Comparison of ENCODE assay signal across 7 mouse cellular contexts in genomic region chr5:135169479-135169878, GRCm38 (mm10). TPM values are rescaled to one million over a fixed set of nuclear protein-coding genes. Genes with fewer than 3 reads are reported as not detected.
DNase-seq lines count a peak whose midpoint lies in the region; ATAC-seq lines count a peak whose summit lies in the region.

No protein-coding gene starts in this region.

- H3K4me1 ChIP-seq in megakaryocyte, embryonic 14.5 days, result peaks cover 53% of the 10 kb centered on the region
- H3K4me1 ChIP-seq in forebrain, embryonic 12.5 days, result peaks cover 12% of the 10 kb centered on the region
- peaks cover 15% of the 10 kb centered on the region for H3K4me1 ChIP-seq in limb, embryonic 13.5 days
- 0 out of 2 replicates have a peak, but pooled peaks cover 2% of the 10 kb centered on the region for H3K4me1 ChIP-seq in stomach, embryonic 16.5 days (ENCODE audit: control insufficient read depth, insufficient read depth, low read length)

- peak overlapping the region; percentile 89 for H3K4me2 ChIP-seq in forebrain, embryonic 12.5 days
- peak overlapping the region; percentile 88 for H3K4me2 ChIP-seq in limb, embryonic 13.5 days (replicated peaks)
- H3K4me2 ChIP-seq in stomach, embryonic 16.5 days (ENCODE audit: low read depth, low read length), result peak overlapping the region; percentile 87

- no peak overlapping the region; the same call in 1 of the 2 replicates for H3K27ac ChIP-seq in forebrain, embryonic 12.5 days
- peak overlapping the region; percentile 74; the same call in 1 of the 2 replicates for H3K27ac ChIP-seq in limb, embryonic 13.5 days
- peak overlapping the region; percentile 83; the same call in 1 of the 2 replicates for H3K27ac ChIP-seq in stomach, embryonic 16.5 days (ENCODE audit: low read length)

- WGBS in forebrain, embryonic 12.5 days, result 92% methylated on average over 5 of the region's 5 CpGs
- 93% methylated on average over 5 of the region's 5 CpGs for WGBS in limb, embryonic 13.5 days
- whole genome bisulfite sequencing in stomach, embryonic 16.5 days, result 90% methylated on average over 5 of the region's 5 CpGs

- H3K36me3 ChIP-seq in megakaryocyte, embryonic 14.5 days (replicated peaks; ENCODE audit: low read length), result peaks cover 47% of the 10 kb centered on the region
- peaks cover 35% of the 10 kb centered on the region for H3K36me3 ChIP-seq in forebrain, embryonic 12.5 days (replicated peaks)
- peaks cover 30% of the 10 kb centered on the region for H3K36me3 ChIP-seq in limb, embryonic 13.5 days
- H3K36me3 ChIP-seq in stomach, embryonic 16.5 days (ENCODE audit: control insufficient read depth, insufficient read depth, low read length), result 0 out of 2 replicates have a peak, but pooled peaks cover 5% of the 10 kb centered on the region

- no peak for DNase-seq in left cerebral cortex, adult 9 months (ENCODE audit: low spot score in 2 of 2)
- no peak for DNase-seq in retina, postnatal 1 day

- no peak for ATAC-seq in megakaryocyte, adult 5-6 weeks (ENCODE audit: poor library complexity, severe bottlenecking)
- no peak for ATAC-seq in forebrain, embryonic 12.5 days (ENCODE audit: low FRiP score)
- no peak for ATAC-seq in limb, embryonic 13.5 days (ENCODE audit: low FRiP score, low read depth)
- ATAC-seq in stomach, embryonic 16.5 days (ENCODE audit: insufficient read depth, low FRiP score), result no peak

- no peaks in the 10 kb centered on the region for H3K27me3 ChIP-seq in megakaryocyte, embryonic 14.5 days (replicated peaks)
- H3K27me3 ChIP-seq in forebrain, embryonic 12.5 days, result no peaks in the 10 kb centered on the region
- H3K27me3 ChIP-seq in limb, embryonic 13.5 days, result no peaks in the 10 kb centered on the region
- H3K27me3 ChIP-seq in stomach, embryonic 16.5 days (ENCODE audit: control insufficient read depth, insufficient read depth, low read length), result no peaks in the 10 kb centered on the region

- peak overlapping the region; percentile 96 for H3K4me3 ChIP-seq in megakaryocyte, embryonic 14.5 days (replicated peaks)
- peak overlapping the region; percentile 74 for H3K4me3 ChIP-seq in forebrain, embryonic 12.5 days (replicated peaks)
- peak overlapping the region; percentile 64 for H3K4me3 ChIP-seq in limb, embryonic 13.5 days
- peak overlapping the region; percentile 65 for H3K4me3 ChIP-seq in stomach, embryonic 16.5 days (replicated peaks; ENCODE audit: low read length)

- H3K9me3 ChIP-seq in megakaryocyte, embryonic 14.5 days, result no peaks in the 10 kb centered on the region
- H3K9me3 ChIP-seq in forebrain, embryonic 12.5 days, result no peaks in the 10 kb centered on the region
- no peaks in the 10 kb centered on the region for H3K9me3 ChIP-seq in limb, embryonic 13.5 days
- no peaks in the 10 kb centered on the region for H3K9me3 ChIP-seq in stomach, embryonic 16.5 days (replicated peaks; ENCODE audit: control insufficient read depth, low read length)

- H3K9ac ChIP-seq in forebrain, embryonic 12.5 days, result peak overlapping the region; percentile 81
- peak overlapping the region; percentile 74 for H3K9ac ChIP-seq in limb, embryonic 13.5 days
- peak overlapping the region; percentile 76 for H3K9ac ChIP-seq in stomach, embryonic 16.5 days (ENCODE audit: low read length)

RNA-seq across cellular contexts. Expression of gene Bcl7b, which starts 1.4 kb away (rescaled TPM):
- 58.2 and 75.1 TPM in 2 replicates for polyA plus RNA-seq in megakaryocyte, embryonic 14.5 days (2012; ENCODE audit: insufficient read depth, low replicate concordance)
- total RNA-seq in megakaryocyte, adult 5-6 weeks (2015), result 23.5 and 46.6 TPM in 2 replicates
- 27.4 and 38.8 TPM in 2 replicates for total RNA-seq in megakaryocyte, adult 5-6 weeks (2017)
- 46.6 TPM in 2 replicates for polyA plus RNA-seq in forebrain, embryonic 12.5 days (2016; fragmentation: Nextera tagmentation; extraction: Ambion mirVana)
- 47.3 and 50.0 TPM in 2 replicates for polyA plus RNA-seq in limb, embryonic 13.5 days (2015; fragmentation: Nextera tagmentation; extraction: Ambion mirVana)
- polyA plus RNA-seq in stomach, embryonic 16.5 days (2015; fragmentation: Nextera tagmentation; extraction: Ambion mirVana), result 50.1 and 54.6 TPM in 2 replicates

RNA-seq across cellular contexts. Expression of gene Baz1b, which starts 17.6 kb away (rescaled TPM):
- 8.4 and 12.3 TPM in 2 replicates for polyA plus RNA-seq in megakaryocyte, embryonic 14.5 days (2012; ENCODE audit: insufficient read depth, low replicate concordance)
- total RNA-seq in megakaryocyte, adult 5-6 weeks (2015), result 66.1 and 71.1 TPM in 2 replicates
- total RNA-seq in megakaryocyte, adult 5-6 weeks (2017), result 129 and 134 TPM in 2 replicates
- polyA plus RNA-seq in forebrain, embryonic 12.5 days (2016; fragmentation: Nextera tagmentation; extraction: Ambion mirVana), result 75.0 and 75.4 TPM in 2 replicates
- polyA plus RNA-seq in limb, embryonic 13.5 days (2015; fragmentation: Nextera tagmentation; extraction: Ambion mirVana), result 48.9 and 50.3 TPM in 2 replicates
- polyA plus RNA-seq in stomach, embryonic 16.5 days (2015; fragmentation: Nextera tagmentation; extraction: Ambion mirVana), result 24.3 and 28.5 TPM in 2 replicates

RNA-seq across cellular contexts. Expression of gene Tbl2, which starts 20.0 kb away (rescaled TPM):
- polyA plus RNA-seq in megakaryocyte, embryonic 14.5 days (2012; ENCODE audit: insufficient read depth, low replicate concordance), result 6.6 TPM in 1 of 2 replicates, not detected in the other
- 5.5 and 5.7 TPM in 2 replicates for total RNA-seq in megakaryocyte, adult 5-6 weeks (2015)
- 12.6 and 15.0 TPM in 2 replicates for total RNA-seq in megakaryocyte, adult 5-6 weeks (2017)
- polyA plus RNA-seq in forebrain, embryonic 12.5 days (2016; fragmentation: Nextera tagmentation; extraction: Ambion mirVana), result 27.5 and 29.6 TPM in 2 replicates
- polyA plus RNA-seq in limb, embryonic 13.5 days (2015; fragmentation: Nextera tagmentation; extraction: Ambion mirVana), result 29.0 and 32.5 TPM in 2 replicates
- 23.9 and 26.4 TPM in 2 replicates for polyA plus RNA-seq in stomach, embryonic 16.5 days (2015; fragmentation: Nextera tagmentation; extraction: Ambion mirVana)
